Mouse (Mus musculus): ENCODE data around the gene Kif16b. TPM values are rescaled to one million over a fixed set of nuclear protein-coding genes. Genes with fewer than 3 reads are reported as not detected.
A peak's percentile ranks its signal among the peaks of the same experiment; 100 is the strongest.

Kif16b gene
- total and polyA plus RNA-seq, 3 experiments: 10.7 to 32.0 (median 13.0) TPM

DNA sequence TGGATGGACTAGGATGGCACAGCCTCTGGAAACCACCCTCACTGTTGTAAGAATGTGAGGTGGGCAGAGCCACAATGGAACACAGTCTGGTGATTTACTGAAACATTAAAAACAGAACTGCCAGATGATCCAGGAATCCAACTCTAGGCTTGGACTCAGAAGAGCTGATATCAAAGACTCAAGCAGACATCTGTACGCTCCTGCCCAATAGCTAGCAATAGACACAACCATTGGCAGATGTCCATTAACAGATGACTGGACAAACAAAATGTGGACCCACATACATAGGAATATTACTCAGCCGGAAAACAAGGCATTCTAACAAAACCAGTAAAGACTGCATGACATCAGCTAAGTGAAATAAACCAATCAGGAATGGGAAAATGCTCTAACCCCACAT is 167.3 kb downstream of the Kif16b start:
- TF ChIP-seq NRF1 (IDR thresholded peaks at IDR 0.05; ENCODE audit: insufficient read depth, low read depth, low read length, poor library complexity, severe bottlenecking) (no peak), UBTF (IDR thresholded peaks at IDR 0.05; ENCODE audit: borderline replicate concordance, insufficient read depth, low read depth, low read length) (no peak), USF1 (IDR thresholded peaks at IDR 0.05; ENCODE audit: low read depth, low read length) (no peak), EP300 (IDR thresholded peaks at IDR 0.05; ENCODE audit: low read depth in 1 of 2, low read length in 2 of 2) (no peak), GATA1 (IDR thresholded peaks at IDR 0.05; ENCODE audit: low read depth, low read length) (no peak), POLR2AphosphoS2 (IDR thresholded peaks at IDR 0.05; ENCODE audit: low read length) (no peak), USF2 (IDR thresholded peaks at IDR 0.05; ENCODE audit: borderline replicate concordance in 1 of 2, insufficient read depth in 1 of 2, low read depth in 1 of 2, low read length in 2 of 2) (no peak), SIN3A (IDR thresholded peaks at IDR 0.05; ENCODE audit: low read length) (no peak), TAL1 (IDR thresholded peaks at IDR 0.05; ENCODE audit: low read length) (no peak), MAZ (IDR thresholded peaks at IDR 0.05; ENCODE audit: low read depth, low read length) (no peak), ETS1 (IDR thresholded peaks at IDR 0.05; ENCODE audit: low read depth, low read length) (no peak), ZC3H11A (IDR thresholded peaks at IDR 0.05; ENCODE audit: low read depth, low read length) (no peak), MYB (IDR thresholded peaks at IDR 0.05; ENCODE audit: low read depth, low read length) (no peak), MXI1 (IDR thresholded peaks at IDR 0.05; ENCODE audit: low read depth, low read length) (no peak), BHLHE40 (IDR thresholded peaks at IDR 0.05; ENCODE audit: borderline replicate concordance, low read depth, low read length) (no peak), MAX (IDR thresholded peaks at IDR 0.05; ENCODE audit: low read length) (no peak), ZNF384 (IDR thresholded peaks at IDR 0.05; ENCODE audit: low read depth, low read length) (no peak), POLR2A (IDR thresholded peaks at IDR 0.05; ENCODE audit: control insufficient read depth in 1 of 2, insufficient read depth in 1 of 2, low read depth in 1 of 2, low read length in 2 of 2, poor library complexity in 1 of 2) (no peak), TCF12 (IDR thresholded peaks at IDR 0.05; ENCODE audit: low read depth, low read length) (no peak)

DNA sequence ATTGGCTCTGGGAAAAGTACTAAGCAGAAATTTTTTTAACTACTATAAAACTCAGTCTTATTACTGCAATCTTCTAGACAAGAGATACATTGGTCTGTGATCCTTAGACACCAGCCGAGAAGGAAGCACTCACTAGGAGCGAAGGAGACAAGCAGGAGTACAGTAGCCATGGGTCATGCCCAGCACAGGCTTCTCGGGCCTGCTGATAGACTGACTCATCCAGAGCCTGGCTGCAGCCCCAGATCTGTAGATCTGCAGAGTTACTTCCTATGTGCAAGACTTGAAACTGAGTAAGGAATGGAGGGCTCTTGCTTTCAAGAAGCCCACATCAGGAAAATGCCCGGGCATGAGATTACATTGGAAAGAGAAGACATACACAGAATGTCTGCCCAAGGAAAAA is 169.0 kb downstream of the Kif16b start:
- no peak for TF ChIP-seq USF1 (IDR thresholded peaks at IDR 0.05; ENCODE audit: low read depth, low read length)
- peak in 1 of 2 experiments; percentile 43; a peak in 1 of 4 replicates for TF ChIP-seq EP300 (IDR thresholded peaks at IDR 0.05; ENCODE audit: low read depth in 1 of 2, low read length in 2 of 2)
- 0 out of 2 replicates have a peak, but pooled peaks have one; percentile 23 for TF ChIP-seq ZNF384 (IDR thresholded peaks at IDR 0.05; ENCODE audit: low read depth, low read length)
- no peak for TF ChIP-seq POLR2AphosphoS5 (IDR thresholded peaks at IDR 0.05; ENCODE audit: borderline replicate concordance, low read depth, low read length)
- no peaks in the 10 kb centered on the region for H3K9me3 ChIP-seq (replicated peaks; ENCODE audit: insufficient read depth, low read length)
- peak overlapping the region; percentile 36; the same call in 1 of the 2 replicates for H3K9ac ChIP-seq (ENCODE audit: control insufficient read depth, low read depth, low read length, poor library complexity, severe bottlenecking)
- H3K4me1 ChIP-seq (ENCODE audit: control insufficient read depth in 1 of 2, insufficient read depth in 2 of 2, low read length in 2 of 2): peaks cover 11 to 15% of the 10 kb centered on the region in 2 experiments
- DNase-seq (ENCODE audit: low read depth, low spot score): peak; percentile 78
- no peaks in the 10 kb centered on the region for H3K79me2 ChIP-seq (ENCODE audit: control insufficient read depth, insufficient read depth, low read length, poor library complexity)
- H3K27me3 ChIP-seq (ENCODE audit: control insufficient read depth in 1 of 2, insufficient read depth in 2 of 2, low read length in 2 of 2): no peaks in the 10 kb centered on the region
- H3K36me3 ChIP-seq (ENCODE audit: control insufficient read depth in 1 of 2, insufficient read depth in 2 of 2, low read length in 2 of 2): peaks cover 0 to 16% of the 10 kb centered on the region in 2 experiments; a peak in 2 of 4 replicates
- H3K27ac ChIP-seq (ENCODE audit: control insufficient read depth, low read depth, low read length): peak overlapping the region; percentile 77
- no peak overlapping the region for H3K4me3 ChIP-seq (ENCODE audit: control insufficient read depth in 1 of 2, insufficient read depth in 1 of 2, low read depth in 2 of 2, low read length in 2 of 2)

More for the DNA sequence above, 167.3 kb downstream of the Kif16b start:
- no peak overlapping the region for H3K9ac ChIP-seq (ENCODE audit: control insufficient read depth, low read depth, low read length, poor library complexity, severe bottlenecking)
- no peak overlapping the region for H3K4me3 ChIP-seq (ENCODE audit: control insufficient read depth in 1 of 2, insufficient read depth in 1 of 2, low read depth in 2 of 2, low read length in 2 of 2)
- H3K9me3 ChIP-seq (replicated peaks; ENCODE audit: insufficient read depth, low read length): no peaks in the 10 kb centered on the region
- DNase-seq (ENCODE audit: low read depth, low spot score): no peak
- H3K27ac ChIP-seq (ENCODE audit: control insufficient read depth, low read depth, low read length): no peak overlapping the region
- H3K27me3 ChIP-seq (ENCODE audit: control insufficient read depth in 1 of 2, insufficient read depth in 2 of 2, low read length in 2 of 2): no peaks in the 10 kb centered on the region
- peaks cover 11 to 15% of the 10 kb centered on the region in 2 experiments for H3K4me1 ChIP-seq (ENCODE audit: control insufficient read depth in 1 of 2, insufficient read depth in 2 of 2, low read length in 2 of 2)
- peaks cover 0 to 16% of the 10 kb centered on the region in 2 experiments; a peak in 2 of 4 replicates for H3K36me3 ChIP-seq (ENCODE audit: control insufficient read depth in 1 of 2, insufficient read depth in 2 of 2, low read length in 2 of 2)
- H3K79me2 ChIP-seq (ENCODE audit: control insufficient read depth, insufficient read depth, low read length, poor library complexity): no peaks in the 10 kb centered on the region
